Mouse (Mus musculus) cortical plate, adult 2 months (tissue): Measurements from ENCODE around the gene Gm28041.

Experiments
- CTCF ChIP-seq: fragments of 200-500 bp; IDR thresholded peaks from 2 replicates; pipeline ENCODE4 v1.5.1; 2011; ENCODE audit warnings: mild to moderate bottlenecking, control low read depth, low read length; ENCODE audit not compliant: insufficient read depth; ENCODE audit errors: extremely low read depth
- POLR2A ChIP-seq: fragments of 200-500 bp; IDR thresholded peaks from 2 replicates; pipeline ENCODE4 v1.6.1; 2011; ENCODE audit warnings: mild to moderate bottlenecking, low read length, control low read depth; ENCODE audit not compliant: insufficient read depth; ENCODE audit errors: extremely low read depth

DNA sequence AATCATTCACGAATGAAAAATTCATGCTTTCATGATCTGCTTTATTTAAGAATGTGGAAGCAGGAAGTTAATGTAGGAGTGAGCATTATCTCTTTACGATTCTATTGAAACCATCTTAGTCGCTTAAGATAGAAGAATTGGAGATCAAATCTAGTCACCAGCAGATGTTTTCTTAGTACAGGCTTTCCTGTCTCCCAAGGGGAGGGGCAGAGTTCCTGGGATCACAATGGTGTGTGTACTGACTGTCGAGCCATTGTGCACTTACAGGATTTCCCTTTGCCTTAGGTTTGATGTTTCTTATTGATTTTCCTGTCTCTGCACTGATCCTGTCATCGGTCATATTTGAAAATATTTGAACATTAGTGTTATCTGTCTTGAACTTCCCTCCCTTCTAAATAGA is 68.8 kb downstream of the Gm28041 start:
- TF ChIP-seq CTCF (no peak), POLR2A (no peak)
